Mouse (Mus musculus) induced T-regulatory cell, adult 2 months (primary cell): Measurements from ENCODE around the gene Mycbp2.

Source experiments
- DNase-seq: peaks from one replicate; pipeline ENCODE4 v3.0.0-alpha.2; 2012; ENCODE audit warnings: low read depth

Gene Mycbp2

DNA sequence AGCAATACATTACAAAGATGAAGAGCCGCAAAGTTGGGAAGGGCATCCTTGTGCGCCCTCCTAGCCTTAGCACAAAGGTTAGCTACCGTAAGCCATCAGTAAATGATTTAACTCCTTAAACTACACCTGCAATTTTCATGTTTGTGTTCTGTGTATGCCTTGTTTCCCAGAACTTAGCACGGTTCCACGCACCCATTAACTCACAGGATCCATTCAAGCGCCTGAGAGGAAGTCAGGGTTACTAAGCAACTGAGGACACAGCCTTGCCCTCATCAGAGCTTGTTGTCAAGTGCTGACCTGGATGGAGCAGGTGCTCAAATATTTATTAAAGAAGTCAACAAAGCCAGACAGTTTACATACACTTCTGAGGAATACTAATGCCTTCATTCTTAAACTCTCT is 244.4 kb downstream of the Mycbp2 start:
- DNase-seq: no peak

DNA sequence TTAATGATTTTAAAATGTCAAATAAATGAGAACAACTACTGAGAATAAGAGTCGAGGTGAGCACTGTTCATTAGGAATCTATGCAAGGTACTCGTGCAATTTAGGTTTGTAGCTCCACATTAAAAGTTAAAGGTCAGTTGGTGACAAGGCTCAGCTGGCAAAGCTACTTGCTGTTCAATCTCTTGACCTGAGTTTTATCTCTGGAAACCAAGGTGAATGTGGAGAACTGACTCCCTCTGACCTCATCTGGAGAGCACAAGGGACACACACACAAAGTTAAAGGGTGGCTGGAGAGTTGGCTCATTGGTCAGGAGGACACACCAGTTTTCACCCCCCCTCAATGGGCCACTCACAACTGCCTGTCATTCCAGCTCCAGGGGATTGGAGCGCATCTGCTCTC is 245.4 kb downstream of the Mycbp2 start:
- no peak for DNase-seq

GRCm38 (mm10) chr14:103100296-103100695 is 246.3 kb downstream of the Mycbp2 start:
- DNase-seq: no peak

- DNase-seq: peak; percentile 95
Observed at GRCm38 (mm10) chr14:103099238-103099933, 247.2 kb downstream of the Mycbp2 start, which contains the start of gene Fbxl3. Gene Fbxl3 (minus strand): TSS chr14:103099566.

DNA sequence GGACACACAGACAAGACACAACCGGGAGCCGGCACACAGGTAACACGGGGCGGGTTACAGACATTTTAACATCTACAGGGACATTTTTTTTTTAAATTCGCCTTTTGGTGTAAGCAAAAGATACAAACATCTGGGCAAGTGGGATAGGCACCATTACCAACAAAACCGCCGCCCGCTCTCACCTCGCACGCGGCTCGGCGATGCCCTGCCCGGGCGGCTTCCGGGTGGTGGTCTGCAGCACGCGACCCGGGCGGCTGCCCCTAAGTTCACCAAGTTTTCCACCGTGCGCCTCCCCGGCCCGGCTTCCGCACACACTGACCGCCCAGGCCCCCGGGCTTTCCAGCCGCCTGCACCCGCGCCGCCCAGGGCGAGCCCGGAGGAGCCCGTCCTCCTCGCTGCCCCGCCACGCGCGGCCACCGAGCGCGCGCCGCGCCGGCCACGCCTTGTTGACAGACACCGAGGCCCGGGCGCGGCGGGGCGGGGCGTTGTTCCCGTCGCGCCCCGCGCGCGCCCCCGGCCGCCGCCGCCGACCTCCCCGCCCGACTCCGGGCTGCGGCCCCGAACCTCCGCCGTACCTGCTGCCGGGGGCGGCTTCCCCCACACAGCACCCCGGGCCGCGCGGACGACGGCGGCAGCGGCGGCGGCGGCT is 247.9 kb downstream of the Mycbp2 start:
- DNase-seq: peak; percentile 88

DNA sequence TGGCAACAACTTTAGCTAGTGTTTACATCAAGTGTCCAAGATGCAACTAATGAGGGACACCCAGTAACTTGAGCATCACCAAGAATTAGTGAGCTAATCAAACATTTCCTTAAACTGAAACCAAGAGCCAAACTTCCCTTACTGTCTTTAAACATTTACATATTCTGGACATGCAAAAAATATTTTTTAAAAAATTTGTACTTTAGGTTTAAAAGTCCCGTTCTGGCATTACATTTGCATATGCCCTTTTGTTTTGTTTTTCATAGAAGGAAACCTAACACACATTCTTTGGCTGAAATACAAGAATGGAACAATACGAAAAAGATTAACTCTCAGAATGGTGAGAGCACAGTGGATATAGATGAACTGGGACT is 248.4 kb downstream of the Mycbp2 start:
- DNase-seq: no peak

- DNase-seq: no peak
Observed at GRCm38 (mm10) chr14:103096621-103097020, 250.0 kb downstream of the Mycbp2 start.

GRCm38 (mm10) chr14:103095826-103096225 is 250.8 kb downstream of the Mycbp2 start:
- DNase-seq: no peak

DNA sequence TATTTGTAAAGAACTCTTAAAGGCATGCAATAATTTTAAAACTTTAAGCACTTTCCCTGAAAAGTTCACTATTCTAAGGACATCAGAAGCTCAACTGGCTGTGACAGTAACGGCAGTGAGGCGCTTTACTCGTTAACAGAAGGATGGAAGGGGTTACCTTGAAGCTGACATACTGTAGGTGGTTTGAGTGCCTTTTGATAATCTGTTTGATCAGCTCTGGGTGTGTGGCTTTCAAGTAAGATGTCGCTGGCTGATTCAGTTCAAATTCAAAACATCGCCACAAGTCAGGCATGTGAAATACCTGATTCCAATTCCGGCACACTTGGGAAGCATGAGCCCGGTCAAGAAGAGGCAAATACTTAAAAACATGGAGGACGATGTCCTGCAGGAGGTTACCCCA is 251.6 kb downstream of the Mycbp2 start:
- no peak for DNase-seq

- no peak for DNase-seq
Observed at GRCm38 (mm10) chr14:103093670-103094069, 252.9 kb downstream of the Mycbp2 start.

DNA sequence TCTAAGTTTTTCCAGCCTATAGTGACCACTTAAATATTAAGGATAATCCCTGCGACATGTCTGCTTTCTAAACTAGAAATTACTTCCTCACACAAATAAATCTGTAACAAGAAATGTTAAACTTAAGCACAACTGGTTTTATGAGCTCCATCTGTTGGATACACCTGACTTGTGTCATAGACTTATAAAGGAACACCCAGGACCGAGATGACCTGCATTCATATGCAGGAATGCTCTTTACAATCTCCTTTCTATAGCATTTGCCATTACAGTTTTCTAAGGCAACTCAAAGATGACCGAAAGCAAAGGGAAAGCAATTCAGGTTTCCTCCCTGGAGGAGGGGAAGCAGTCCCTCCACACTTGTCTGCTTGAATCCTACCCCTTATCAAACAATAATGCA is 253.4 kb downstream of the Mycbp2 start:
- DNase-seq: no peak

- peak; percentile 83 for DNase-seq
Observed at GRCm38 (mm10) chr14:103088624-103089023, 258.0 kb downstream of the Mycbp2 start.

GRCm38 (mm10) chr14:103087846-103088245 is 258.8 kb downstream of the Mycbp2 start:
- no peak for DNase-seq

DNA sequence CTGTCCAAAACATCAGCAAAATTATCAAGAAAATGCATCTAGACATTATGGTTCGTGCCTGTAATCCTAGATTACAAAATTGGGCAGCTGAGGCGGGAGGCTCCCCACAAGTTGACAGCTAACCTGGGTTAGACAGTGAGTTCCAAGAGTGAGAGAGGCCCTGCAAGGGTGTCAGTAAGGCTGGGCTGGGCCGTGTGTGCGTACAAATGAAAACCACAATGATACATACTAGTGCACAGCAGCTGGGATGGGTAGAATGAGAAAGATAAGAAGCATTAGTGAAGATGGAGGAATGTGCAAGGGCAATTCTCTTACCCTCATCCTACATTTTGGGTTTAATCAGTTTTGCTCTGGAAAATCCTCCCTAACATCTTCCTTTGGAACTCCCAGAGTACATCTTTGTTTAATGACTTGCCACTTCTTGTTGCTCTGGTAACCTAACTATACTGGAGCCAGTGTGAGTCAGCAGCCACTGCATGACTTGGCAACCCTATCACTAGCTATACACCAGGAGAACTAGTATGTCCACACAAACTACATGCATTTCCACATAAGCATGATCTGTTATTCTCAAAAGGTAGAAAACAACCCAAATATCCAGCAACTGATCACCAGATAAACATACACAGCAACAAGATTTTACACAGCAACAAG is 259.8 kb downstream of the Mycbp2 start:
- DNase-seq: no peak

DNA sequence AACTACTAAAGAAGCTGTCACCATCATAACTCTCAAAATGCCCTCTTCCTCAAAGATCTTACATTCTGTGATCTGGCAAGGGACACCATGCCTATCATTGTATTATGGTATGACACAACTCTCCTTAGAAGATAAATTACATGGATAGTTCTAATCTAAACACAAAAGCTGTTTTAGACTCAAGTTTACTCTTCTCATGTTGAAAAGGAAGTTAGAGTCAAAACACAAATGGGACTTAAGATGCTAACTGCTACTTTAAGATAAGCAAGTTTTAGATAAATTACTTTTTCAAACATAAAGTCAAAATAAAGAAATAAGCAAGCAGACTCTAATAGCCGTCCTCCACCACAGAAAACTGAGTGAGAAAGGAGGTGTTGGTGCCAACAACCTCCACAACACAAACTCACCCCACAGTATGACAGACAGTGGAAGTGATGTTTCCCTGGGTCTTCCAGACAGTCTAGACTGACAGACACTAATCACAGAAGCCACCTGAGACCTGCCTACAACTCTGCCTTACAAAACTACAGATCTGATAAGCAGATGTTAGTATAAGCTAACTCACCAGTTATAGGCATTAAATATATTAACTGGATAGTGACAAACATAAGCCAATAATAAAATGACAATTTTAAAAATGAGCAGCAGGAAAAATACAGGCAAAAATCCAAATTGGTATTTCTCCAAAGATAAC is 260.6 kb downstream of the Mycbp2 start:
- DNase-seq: no peak

DNA sequence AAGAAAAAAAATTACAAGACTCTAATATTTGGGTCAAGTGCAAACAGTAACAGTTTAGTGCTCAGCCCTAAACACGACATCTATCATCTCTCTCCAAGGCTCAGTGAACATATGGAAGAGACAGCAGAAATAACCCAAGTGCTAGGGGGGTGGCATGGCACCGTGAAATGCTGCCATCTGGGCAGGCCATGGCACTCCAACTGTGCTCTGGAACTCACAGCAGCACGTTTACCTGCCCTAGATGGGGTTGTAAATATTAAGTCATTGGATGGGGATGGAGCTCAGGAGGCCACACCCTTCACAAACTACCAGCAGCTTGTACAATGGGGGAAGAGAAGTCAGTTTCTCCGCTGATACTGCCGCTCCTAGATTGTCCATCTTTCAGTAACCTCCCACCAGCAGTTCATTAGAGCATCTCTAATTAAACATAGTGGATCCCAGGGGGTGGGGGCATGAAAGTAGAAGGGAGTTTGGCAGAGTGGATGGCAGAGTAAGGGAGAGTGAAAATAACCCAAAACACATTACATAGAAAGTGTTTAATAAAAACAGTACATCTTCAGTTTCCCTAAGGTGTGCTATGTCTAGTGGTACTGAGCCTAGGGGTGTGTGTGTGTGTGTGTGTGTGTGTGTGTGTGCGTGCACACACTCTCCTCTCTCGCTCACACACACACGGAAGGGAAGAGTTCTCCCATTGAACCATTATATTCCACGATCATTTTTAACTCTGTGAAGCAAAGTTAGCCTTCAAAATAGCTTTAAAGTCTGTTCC is 267.2 kb downstream of the Mycbp2 start:
- no peak for DNase-seq

GRCm38 (mm10) chr14:103078006-103078912 is 268.4 kb downstream of the Mycbp2 start:
- no peak for DNase-seq

DNA sequence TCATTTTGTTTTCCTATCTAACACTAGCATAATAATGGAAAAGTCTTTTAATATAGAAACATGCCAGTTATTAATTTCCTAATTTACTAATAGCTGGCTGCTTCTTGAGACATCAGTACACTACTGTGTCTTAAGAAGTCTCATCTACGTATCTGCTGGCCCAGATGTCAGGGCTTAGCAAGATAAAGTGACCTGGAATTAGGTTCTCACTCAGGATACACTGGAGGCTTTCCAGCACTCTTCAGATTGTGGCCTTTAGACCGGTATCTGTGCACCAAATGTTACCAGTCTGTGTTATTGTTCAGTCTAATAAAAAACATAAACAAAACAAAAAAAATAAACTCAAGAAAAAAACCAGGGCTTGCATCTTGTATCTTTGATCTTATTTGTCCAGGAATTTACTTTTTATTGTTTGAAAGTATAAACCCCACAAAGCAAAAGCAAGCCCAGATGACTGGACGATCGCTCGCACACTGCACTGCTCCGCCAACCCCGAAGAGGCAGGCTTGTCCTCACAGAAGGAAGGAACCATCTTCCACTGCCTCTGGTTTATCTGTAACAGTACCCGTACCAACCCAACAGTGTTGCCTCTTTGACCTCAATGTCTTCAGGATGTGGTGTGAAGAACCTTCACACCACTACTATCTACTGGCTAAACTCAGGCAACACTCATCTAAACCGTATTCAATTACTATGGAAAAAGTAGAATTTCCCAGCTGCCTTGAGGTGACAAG is 269.2 kb downstream of the Mycbp2 start:
- DNase-seq: no peak

GRCm38 (mm10) chr14:103075166-103075565 is 271.4 kb downstream of the Mycbp2 start:
- DNase-seq: no peak

DNA sequence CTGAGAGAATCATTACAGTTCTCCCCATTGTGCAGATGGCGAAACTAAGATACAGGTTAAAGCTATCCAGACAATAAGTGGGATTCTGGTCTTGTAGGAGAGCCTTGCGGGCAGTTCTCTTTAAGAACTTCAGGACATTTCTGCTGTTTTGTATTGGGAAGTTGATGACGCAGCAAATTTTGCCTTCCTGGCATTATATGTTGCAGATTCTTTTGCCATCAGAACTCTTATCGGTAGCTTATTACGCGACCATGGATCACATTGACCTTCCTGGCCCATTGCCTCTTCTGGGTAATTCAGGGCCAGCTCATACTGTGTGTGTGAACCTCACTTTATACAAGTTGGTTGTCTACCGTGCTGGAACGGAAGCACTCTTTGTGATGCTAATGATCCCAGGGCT is 272.8 kb downstream of the Mycbp2 start:
- DNase-seq: no peak
